Mouse (Mus musculus): ENCODE data around the gene Tmem246. TPM values are rescaled to one million over a fixed set of nuclear protein-coding genes. Genes with fewer than 3 reads are reported as not detected.
"Not testable (repeated sequence)": the region's sequence is repeated elsewhere in the genome, so short reads cannot be mapped to it uniquely, and the experiment has no call there.

Gene Tmem246
- total and polyA plus RNA-seq, 2 experiments from 2014 or later = 54.5 to 56.4 TPM

DNA sequence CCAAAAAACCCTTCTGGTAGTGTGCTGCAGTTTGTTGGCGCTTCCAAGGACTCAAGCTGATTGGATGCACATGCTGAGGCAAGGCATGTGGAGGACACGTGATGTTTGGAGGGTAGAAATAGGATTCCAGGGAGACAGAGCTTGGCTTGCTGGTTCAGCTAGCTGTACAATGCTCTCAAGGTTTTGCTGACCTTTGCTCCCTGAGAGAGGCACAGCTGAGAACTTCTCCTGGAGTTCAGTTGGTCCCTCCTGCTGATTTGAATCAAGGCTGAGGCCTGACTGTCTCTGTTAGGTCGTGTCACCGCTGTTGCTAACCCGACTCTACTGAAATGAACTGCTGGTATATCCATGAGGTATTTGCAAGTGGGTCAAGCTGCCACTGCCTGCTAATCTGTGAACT lies 31.3 kb upstream of the Tmem246 start:
- no peak for TF ChIP-seq CTCF (IDR thresholded peaks at IDR 0.05; ENCODE audit: low read depth)
- no peak for TF ChIP-seq EP300 (IDR thresholded peaks at IDR 0.05; ENCODE audit: low read depth)
- H3K9ac ChIP-seq (replicated peaks; ENCODE audit: low read depth, low read length) = no peak overlapping the region
- H3K36me3 ChIP-seq (replicated peaks; ENCODE audit: control insufficient read depth, insufficient read depth, low read length) = 0 out of 2 replicates have a peak, but pooled peaks cover 5% of the 10 kb centered on the region
- H3K4me1 ChIP-seq (ENCODE audit: control insufficient read depth, insufficient read depth) = no peaks in the 10 kb centered on the region
- ATAC-seq (ENCODE audit: insufficient read depth, low read depth) (no peak), DNase-seq (ENCODE audit: low spot score) (no peak)
- H3K9me3 ChIP-seq (replicated peaks; ENCODE audit: control insufficient read depth, low read length) = no peaks in the 10 kb centered on the region
- H3K4me3 ChIP-seq (ENCODE audit: low read depth, low read length) = no peak overlapping the region
- H3K4me2 ChIP-seq (ENCODE audit: low read depth, low read length) = no peak overlapping the region
- no peaks in the 10 kb centered on the region for H3K27me3 ChIP-seq (ENCODE audit: control insufficient read depth, insufficient read depth, low read length)
- H3K27ac ChIP-seq (ENCODE audit: low read depth) = no peak overlapping the region
- 74% methylated on average over 5 of the region's 5 CpGs for WGBS

DNA sequence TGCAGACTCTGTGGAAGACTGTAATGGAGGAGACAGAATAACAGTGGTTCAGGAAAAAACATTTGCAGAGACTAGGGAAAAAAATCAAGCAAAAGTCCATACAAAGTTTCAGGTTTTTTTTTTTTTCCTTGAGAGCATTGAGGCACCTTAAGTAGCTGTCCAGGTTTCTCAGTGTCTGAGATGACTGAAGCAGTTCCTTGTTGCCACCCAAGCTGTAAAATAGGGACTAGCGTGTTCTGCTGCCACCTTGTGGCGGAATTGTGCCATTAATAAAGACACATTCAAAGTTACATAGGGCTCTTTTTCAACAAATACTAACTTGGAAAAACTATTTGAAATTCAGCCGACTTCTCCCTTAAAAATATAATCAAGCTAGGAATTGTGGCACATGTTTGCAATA lies 29.3 kb upstream of the Tmem246 start:
- 0% methylated on average over 3 of the region's 3 CpGs for WGBS
- Histone ChIP-seq H3K27me3 (ENCODE audit: control insufficient read depth, insufficient read depth, low read length) (no peaks in the 10 kb centered on the region), H3K9me3 (replicated peaks; ENCODE audit: control insufficient read depth, low read length) (no peaks in the 10 kb centered on the region), H3K4me3 (ENCODE audit: low read depth, low read length) (no peak overlapping the region), H3K4me2 (ENCODE audit: low read depth, low read length) (no peak overlapping the region), H3K9ac (replicated peaks; ENCODE audit: low read depth, low read length) (no peak overlapping the region), H3K4me1 (ENCODE audit: control insufficient read depth, insufficient read depth) (no peaks in the 10 kb centered on the region), H3K27ac (ENCODE audit: low read depth) (no peak overlapping the region), H3K36me3 (replicated peaks; ENCODE audit: control insufficient read depth, insufficient read depth, low read length) (no peaks in the 10 kb centered on the region)
- DNase-seq (ENCODE audit: low spot score) (peak; percentile 50), ATAC-seq (ENCODE audit: insufficient read depth, low read depth) (no peak)
- peak; percentile 82 for TF ChIP-seq CTCF (IDR thresholded peaks at IDR 0.05; ENCODE audit: low read depth)
- TF ChIP-seq EP300 (IDR thresholded peaks at IDR 0.05; ENCODE audit: low read depth) = no peak

DNA sequence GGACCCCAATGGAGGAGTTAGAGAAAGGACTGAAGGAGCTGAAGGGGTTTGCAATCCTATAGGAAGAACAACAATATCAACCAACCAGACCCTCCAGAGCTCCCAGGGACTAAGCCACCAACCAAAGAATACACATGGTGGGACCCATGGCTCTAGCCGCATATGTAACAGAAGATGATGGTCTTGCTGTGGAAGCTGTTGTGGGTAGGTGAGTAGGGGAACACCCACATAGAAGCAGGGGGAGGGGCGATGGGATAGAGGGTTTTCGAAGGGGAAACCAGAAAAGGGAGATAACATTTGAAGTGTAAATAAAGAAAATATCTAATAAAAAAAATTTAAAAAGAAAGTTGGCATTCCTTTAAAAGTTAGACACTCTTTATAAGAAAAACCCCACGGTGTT lies 27.3 kb upstream of the Tmem246 start:
- not testable (repeated sequence) for ATAC-seq (ENCODE audit: insufficient read depth, low read depth); H3K27me3 ChIP-seq (ENCODE audit: control insufficient read depth, insufficient read depth, low read length); H3K27ac ChIP-seq (ENCODE audit: low read depth); H3K9me3 ChIP-seq (replicated peaks; ENCODE audit: control insufficient read depth, low read length); DNase-seq (ENCODE audit: low spot score); H3K4me2 ChIP-seq (ENCODE audit: low read depth, low read length); H3K4me1 ChIP-seq (ENCODE audit: control insufficient read depth, insufficient read depth); H3K9ac ChIP-seq (replicated peaks; ENCODE audit: low read depth, low read length); H3K4me3 ChIP-seq (ENCODE audit: low read depth, low read length); H3K36me3 ChIP-seq (replicated peaks; ENCODE audit: control insufficient read depth, insufficient read depth, low read length)
- WGBS = 76% methylated on average over 4 of the region's 4 CpGs

DNA sequence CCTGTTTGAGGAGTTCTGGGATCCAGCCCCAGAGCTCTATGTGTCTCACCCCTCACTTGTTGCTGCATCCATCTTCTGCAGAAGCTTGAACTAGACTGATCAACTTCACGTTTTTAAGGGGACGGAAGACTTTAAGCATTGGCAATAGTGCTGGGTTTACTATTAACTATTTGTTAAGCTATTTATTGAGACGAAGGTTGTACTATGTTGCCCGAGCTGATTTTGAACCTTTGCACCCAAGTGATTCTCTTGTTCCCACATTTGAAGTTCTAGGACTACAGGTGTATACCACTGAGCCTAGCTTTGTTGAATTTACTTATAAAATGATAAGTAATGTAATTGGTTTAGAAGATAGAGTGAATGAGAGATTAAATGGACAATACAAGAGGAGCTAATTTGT lies 26.2 kb upstream of the Tmem246 start:
- Histone ChIP-seq H3K36me3 (replicated peaks; ENCODE audit: control insufficient read depth, insufficient read depth, low read length) (no peaks in the 10 kb centered on the region), H3K4me1 (ENCODE audit: control insufficient read depth, insufficient read depth) (no peaks in the 10 kb centered on the region), H3K4me3 (ENCODE audit: low read depth, low read length) (no peak overlapping the region), H3K27ac (ENCODE audit: low read depth) (no peak overlapping the region), H3K9me3 (replicated peaks; ENCODE audit: control insufficient read depth, low read length) (no peaks in the 10 kb centered on the region), H3K4me2 (ENCODE audit: low read depth, low read length) (no peak overlapping the region), H3K9ac (replicated peaks; ENCODE audit: low read depth, low read length) (no peak overlapping the region), H3K27me3 (ENCODE audit: control insufficient read depth, insufficient read depth, low read length) (no peaks in the 10 kb centered on the region)
- DNase-seq (ENCODE audit: low spot score) (no peak), ATAC-seq (ENCODE audit: insufficient read depth, low read depth) (no peak)
- 78% methylated on average over 4 of the region's 4 CpGs for WGBS
- TF ChIP-seq EP300 (IDR thresholded peaks at IDR 0.05; ENCODE audit: low read depth) = no peak
- TF ChIP-seq CTCF (IDR thresholded peaks at IDR 0.05; ENCODE audit: low read depth) = no peak

DNA sequence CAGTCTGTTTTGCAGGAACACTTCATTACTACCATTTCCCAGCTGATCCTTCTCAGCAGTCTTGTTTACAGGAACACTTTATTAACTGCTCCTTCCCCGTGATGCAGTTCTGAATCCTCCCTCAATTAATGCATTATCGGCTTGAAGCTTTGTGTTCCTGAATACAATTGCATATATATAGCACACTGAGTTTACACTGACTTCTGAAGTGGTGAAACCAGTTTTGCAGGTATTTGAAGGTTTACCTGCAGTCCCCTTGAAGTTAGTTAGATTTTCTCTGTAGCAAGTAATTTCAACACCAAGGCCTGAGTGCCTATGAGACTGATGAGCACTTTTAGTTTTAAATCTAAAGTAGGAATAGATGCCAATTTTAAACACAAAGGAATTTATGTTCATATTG lies 24.6 kb upstream of the Tmem246 start:
- no peak for TF ChIP-seq EP300 (IDR thresholded peaks at IDR 0.05; ENCODE audit: low read depth)
- no peak for TF ChIP-seq CTCF (IDR thresholded peaks at IDR 0.05; ENCODE audit: low read depth)
- Histone ChIP-seq H3K4me1 (ENCODE audit: control insufficient read depth, insufficient read depth) (no peaks in the 10 kb centered on the region), H3K9ac (replicated peaks; ENCODE audit: low read depth, low read length) (no peak overlapping the region), H3K36me3 (replicated peaks; ENCODE audit: control insufficient read depth, insufficient read depth, low read length) (no peaks in the 10 kb centered on the region), H3K9me3 (replicated peaks; ENCODE audit: control insufficient read depth, low read length) (no peaks in the 10 kb centered on the region), H3K4me3 (ENCODE audit: low read depth, low read length) (no peak overlapping the region), H3K27ac (ENCODE audit: low read depth) (no peak overlapping the region), H3K27me3 (ENCODE audit: control insufficient read depth, insufficient read depth, low read length) (no peaks in the 10 kb centered on the region), H3K4me2 (ENCODE audit: low read depth, low read length) (no peak overlapping the region)
- 86% methylated on average over 2 of the region's 2 CpGs for WGBS
- ATAC-seq (ENCODE audit: insufficient read depth, low read depth) = no peak
- DNase-seq (ENCODE audit: low spot score) = no peak

DNA sequence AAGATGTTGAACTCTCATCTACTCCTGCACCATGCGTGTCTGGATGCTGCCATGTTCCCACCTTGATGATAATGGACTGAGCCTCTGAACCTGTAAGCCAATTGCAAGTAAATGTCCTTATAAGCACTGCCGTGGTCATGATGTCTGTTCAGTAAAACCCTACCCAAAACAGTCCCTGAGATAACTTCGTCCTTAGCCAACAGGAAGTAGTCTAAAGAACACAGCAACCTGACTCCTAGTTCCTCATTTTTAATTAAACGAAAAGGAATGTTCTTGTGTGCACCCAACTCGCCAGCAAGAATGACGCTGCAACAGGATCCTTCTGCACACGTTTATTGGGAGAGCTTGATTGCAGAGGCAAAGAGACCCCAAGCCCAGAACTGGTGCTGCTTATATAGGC lies 22.2 kb upstream of the Tmem246 start:
- not testable (repeated sequence) for ATAC-seq (ENCODE audit: insufficient read depth, low read depth); H3K36me3 ChIP-seq (replicated peaks; ENCODE audit: control insufficient read depth, insufficient read depth, low read length); H3K9ac ChIP-seq (replicated peaks; ENCODE audit: low read depth, low read length); DNase-seq (ENCODE audit: low spot score); H3K4me3 ChIP-seq (ENCODE audit: low read depth, low read length); H3K9me3 ChIP-seq (replicated peaks; ENCODE audit: control insufficient read depth, low read length); H3K4me2 ChIP-seq (ENCODE audit: low read depth, low read length); H3K27ac ChIP-seq (ENCODE audit: low read depth); H3K27me3 ChIP-seq (ENCODE audit: control insufficient read depth, insufficient read depth, low read length); H3K4me1 ChIP-seq (ENCODE audit: control insufficient read depth, insufficient read depth)
- 81% methylated on average over 7 of the region's 7 CpGs for WGBS
